Mouse (Mus musculus) megakaryocyte, embryonic 14.5 days (primary cell): ENCODE results near the gene Cdc42ep4. TPM values are rescaled to one million over a fixed set of nuclear protein-coding genes. Genes with fewer than 3 reads are reported as not detected.

Experiments
- H3K27me3 ChIP-seq: replicated peaks from 2 replicates; pipeline ENCODE3; 2012; ENCODE audit warnings: inconsistent platforms
- H3K36me3 ChIP-seq: replicated peaks from 2 replicates; pipeline ENCODE3; 2012; ENCODE audit warnings: low read length, inconsistent platforms, mixed read lengths
- H3K4me1 ChIP-seq: 2 replicates; pipeline ENCODE4 v1.6.1; 2012; ENCODE audit warnings: inconsistent platforms
- H3K4me3 ChIP-seq: replicated peaks from 2 replicates; pipeline ENCODE3; 2012; ENCODE audit warnings: moderate library complexity, mild to moderate bottlenecking, inconsistent platforms
- H3K9me3 ChIP-seq: 2 replicates; pipeline ENCODE4 v1.6.1; 2012; ENCODE audit warnings: inconsistent platforms
- FLI1 ChIP-seq: IDR thresholded peaks from 2 replicates; pipeline ENCODE4 v1.6.1; 2012; ENCODE audit warnings: low read length, inconsistent platforms, mixed read lengths
- GATA1 ChIP-seq: IDR thresholded peaks from 3 replicates; pipeline ENCODE4 v1.6.1; 2012; ENCODE audit warnings: mixed read lengths, low read length, inconsistent platforms, borderline replicate concordance
- polyA plus RNA-seq: library from polyadenylated mRNA; stranded (reverse); fragments of >175 nt; gene quantifications from 2 replicates; pipeline ENCODE4 v1.2.3, GENCODE M21; 2012; ENCODE audit warnings: low replicate concordance; ENCODE audit not compliant: insufficient read depth

Gene Cdc42ep4
- polyA plus RNA-seq, 1 experiment, result 9.4 TPM

DNA sequence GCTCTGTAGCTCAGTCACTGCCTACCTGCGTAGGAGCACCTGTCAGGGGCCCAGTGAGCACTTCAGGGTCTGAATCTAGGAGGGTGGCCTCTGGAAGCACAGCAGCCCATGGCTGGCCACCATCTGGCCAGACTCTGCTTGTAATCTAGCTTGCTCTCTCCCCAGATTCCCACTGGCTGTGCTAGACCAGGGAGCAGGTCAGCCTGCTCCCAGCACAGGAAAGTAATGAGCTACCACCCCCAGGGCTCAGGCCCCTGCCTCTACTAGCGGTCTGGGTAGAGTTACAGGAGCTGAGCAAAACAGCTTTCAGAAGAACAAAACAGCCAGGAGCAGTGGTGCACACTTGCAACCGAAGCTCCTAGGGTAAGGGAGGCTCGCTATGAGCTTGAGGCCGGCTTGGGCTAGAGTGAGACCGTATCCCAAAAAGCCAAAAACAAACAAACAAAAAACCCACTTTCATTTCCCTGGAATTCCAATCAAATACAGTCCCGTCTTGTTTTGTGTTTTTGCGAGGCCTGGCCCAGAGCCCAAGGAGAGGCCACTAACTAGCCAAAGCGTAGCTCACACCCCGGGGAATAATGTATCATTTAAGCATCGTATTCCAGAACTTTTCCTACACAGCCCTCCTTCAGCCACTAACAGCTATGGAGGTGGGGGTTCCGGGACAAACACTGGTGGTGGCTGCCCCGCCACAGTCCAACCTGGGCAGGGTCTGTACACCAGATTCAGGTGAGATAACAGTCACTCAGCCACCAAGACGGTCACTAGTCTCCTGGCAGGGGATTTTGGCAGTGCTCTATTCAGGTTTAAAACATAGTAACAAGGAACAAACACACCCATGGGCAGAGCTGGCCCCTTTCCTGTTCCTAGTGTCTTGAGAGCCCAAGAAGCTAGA is 24.4 kb downstream of the Cdc42ep4 start:
- peaks cover 34% of the 10 kb centered on the region for H3K36me3 ChIP-seq

GRCm38 (mm10) chr11:113725235-113726048 is 26.2 kb downstream of the Cdc42ep4 start:
- Histone ChIP-seq H3K4me1 (peaks cover 3% of the 10 kb centered on the region; the same call in 1 of the 2 replicates), H3K9me3 (no peaks in the 10 kb centered on the region), H3K27me3 (peaks cover 12% of the 10 kb centered on the region), H3K36me3 (peaks cover 34% of the 10 kb centered on the region), H3K4me3 (no peak overlapping the region)
- TF ChIP-seq FLI1 (no peak), GATA1 (no peak)

More for the DNA sequence above, 24.4 kb downstream of the Cdc42ep4 start:
- Histone ChIP-seq H3K4me3 (no peak overlapping the region), H3K4me1 (peaks cover 14% of the 10 kb centered on the region), H3K9me3 (no peaks in the 10 kb centered on the region), H3K27me3 (peaks cover 24% of the 10 kb centered on the region)
- TF ChIP-seq FLI1, result no peak
- TF ChIP-seq GATA1, result no peak

- Histone ChIP-seq H3K9me3 (no peaks in the 10 kb centered on the region), H3K27me3 (peaks cover 24% of the 10 kb centered on the region), H3K36me3 (peaks cover 12% of the 10 kb centered on the region), H3K4me3 (no peak overlapping the region), H3K4me1 (no peaks in the 10 kb centered on the region)
- TF ChIP-seq GATA1 (no peak), FLI1 (no peak)
Measured at GRCm38 (mm10) chr11:113722405-113723090, 29.1 kb downstream of the Cdc42ep4 start.

DNA sequence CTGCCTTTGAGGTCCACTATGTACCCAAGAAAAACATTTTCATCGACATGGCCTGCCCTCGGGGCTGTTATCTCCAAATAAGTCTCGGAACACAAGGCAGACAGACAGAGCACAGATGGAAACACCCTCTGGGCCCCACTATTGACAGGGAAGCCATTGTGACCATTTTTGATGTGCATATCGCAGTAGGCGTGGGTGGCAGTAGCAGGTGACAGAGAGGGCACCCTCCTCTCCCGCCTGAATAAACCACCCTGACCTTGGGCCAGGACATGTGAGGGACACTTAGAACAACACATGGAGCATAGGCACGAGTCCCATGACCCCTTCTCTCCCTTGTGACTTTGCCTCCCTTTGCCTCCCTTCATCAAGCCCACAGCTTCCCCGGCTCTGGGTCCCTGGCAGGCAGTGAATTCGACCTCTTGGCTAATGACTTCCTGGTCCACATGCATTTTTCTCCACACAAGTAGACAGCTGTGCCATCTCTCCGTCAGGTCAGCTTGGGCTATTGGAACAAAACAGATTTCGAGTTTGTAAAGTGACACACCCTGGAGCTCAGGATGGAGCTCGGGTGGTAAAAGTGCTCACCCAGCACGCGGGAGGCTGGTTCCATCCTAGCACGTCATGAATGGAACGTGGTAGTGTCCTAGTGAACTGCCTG is 33.8 kb downstream of the Cdc42ep4 start:
- no peak for TF ChIP-seq GATA1
- no peak for TF ChIP-seq FLI1
- Histone ChIP-seq H3K36me3 (no peaks in the 10 kb centered on the region), H3K9me3 (no peaks in the 10 kb centered on the region), H3K4me1 (no peaks in the 10 kb centered on the region), H3K27me3 (peaks cover 34% of the 10 kb centered on the region), H3K4me3 (no peak overlapping the region)

DNA sequence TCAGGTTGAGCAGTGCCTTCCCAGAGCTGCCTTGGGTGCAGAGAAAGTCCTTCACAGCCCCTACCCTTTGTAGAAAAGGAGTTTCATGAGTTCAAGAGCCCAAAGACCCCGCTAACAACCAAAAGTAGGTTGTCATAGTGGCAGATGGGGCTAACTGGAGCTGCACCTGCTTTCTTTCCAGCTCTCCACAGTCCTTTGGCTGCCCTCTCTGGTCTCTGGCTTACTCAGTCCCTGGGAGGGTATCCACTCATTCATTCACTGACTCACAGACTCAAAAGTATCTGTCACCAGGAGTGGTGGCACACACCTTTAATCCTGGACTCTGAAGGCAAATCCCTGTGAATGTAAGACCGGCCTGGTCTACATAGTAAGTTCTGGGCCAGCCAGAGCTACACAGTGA is 35.5 kb downstream of the Cdc42ep4 start:
- TF ChIP-seq GATA1 (no peak), FLI1 (no peak)
- peaks cover 9% of the 10 kb centered on the region for H3K4me1 ChIP-seq
- no peak overlapping the region for H3K4me3 ChIP-seq
- no peaks in the 10 kb centered on the region for H3K9me3 ChIP-seq
- peaks cover 33% of the 10 kb centered on the region for H3K27me3 ChIP-seq
- H3K36me3 ChIP-seq, result no peaks in the 10 kb centered on the region

DNA sequence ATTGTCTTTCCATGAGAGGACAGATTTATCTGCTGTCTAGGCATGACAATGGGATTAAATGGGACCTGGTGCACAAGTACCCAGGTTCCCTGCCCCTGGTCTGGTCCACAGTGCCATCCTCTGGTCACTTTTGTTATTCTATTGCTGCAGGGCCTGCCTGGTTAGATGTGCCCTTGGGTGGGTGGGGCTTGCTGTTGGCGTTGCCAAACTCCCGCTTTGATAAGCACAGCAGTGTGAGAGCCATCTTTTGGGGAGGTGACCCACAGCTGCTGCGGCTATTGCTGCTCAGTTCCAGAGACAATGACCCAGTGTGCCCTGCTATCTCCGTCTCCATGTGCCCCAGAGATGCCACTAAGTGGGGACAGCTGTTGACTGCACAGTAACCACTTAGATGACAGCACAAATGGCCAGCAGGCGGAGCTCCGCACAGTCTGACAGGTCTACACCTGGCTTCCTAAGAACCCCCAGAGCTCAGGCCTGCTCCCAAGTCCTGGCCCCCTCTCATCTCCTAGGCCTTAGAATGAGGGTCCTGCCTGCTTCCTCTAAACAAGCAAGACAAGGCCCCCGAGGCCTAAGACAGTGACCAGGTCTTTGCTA is 36.5 kb downstream of the Cdc42ep4 start:
- Histone ChIP-seq H3K27me3 (peaks cover 33% of the 10 kb centered on the region), H3K4me1 (peaks cover 13% of the 10 kb centered on the region), H3K36me3 (no peaks in the 10 kb centered on the region), H3K9me3 (no peaks in the 10 kb centered on the region), H3K4me3 (no peak overlapping the region)
- TF ChIP-seq FLI1, result no peak
- no peak for TF ChIP-seq GATA1

GRCm38 (mm10) chr11:113711061-113711460 is 40.6 kb downstream of the Cdc42ep4 start:
- Histone ChIP-seq H3K9me3 (0 out of 2 replicates have a peak, but pooled peaks cover 4% of the 10 kb centered on the region), H3K4me3 (no peak overlapping the region), H3K27me3 (peaks cover 10% of the 10 kb centered on the region), H3K4me1 (peaks cover 19% of the 10 kb centered on the region), H3K36me3 (peaks cover 13% of the 10 kb centered on the region)
- no peak for TF ChIP-seq FLI1
- no peak for TF ChIP-seq GATA1

DNA sequence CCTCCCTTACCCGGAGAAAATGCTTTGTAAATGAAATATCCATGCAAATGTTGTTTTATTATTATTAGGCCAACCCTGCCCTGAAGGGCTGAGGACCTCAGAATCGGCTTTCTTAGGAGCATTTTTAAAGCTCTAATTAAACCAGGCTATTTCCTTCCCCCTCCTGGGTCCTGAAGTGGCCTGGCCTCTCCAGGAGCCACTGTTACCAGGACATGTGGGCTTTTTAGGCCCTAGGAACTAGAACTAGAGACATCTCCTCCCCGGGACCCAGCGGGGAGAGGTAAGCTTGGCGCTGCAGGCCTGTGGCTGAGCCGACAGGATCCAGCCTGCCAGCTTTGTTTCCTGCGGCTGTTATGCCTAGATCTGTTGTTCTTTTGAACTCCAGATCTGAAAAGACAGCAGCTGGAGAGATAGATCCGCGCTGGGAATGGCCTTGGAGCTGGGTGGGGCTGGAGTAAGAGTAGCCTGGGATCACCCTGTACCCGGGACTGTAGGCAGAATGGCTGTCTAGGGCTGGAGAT is 41.4 kb downstream of the Cdc42ep4 start:
- 0 out of 2 replicates have a peak, but pooled peaks cover 4% of the 10 kb centered on the region for H3K9me3 ChIP-seq
- H3K4me3 ChIP-seq, result no peak overlapping the region
- peaks cover 15% of the 10 kb centered on the region for H3K36me3 ChIP-seq
- TF ChIP-seq FLI1, result no peak
- no peak for TF ChIP-seq GATA1
- peaks cover 22% of the 10 kb centered on the region for H3K4me1 ChIP-seq
- H3K27me3 ChIP-seq, result peaks cover 8% of the 10 kb centered on the region
